Mouse (Mus musculus) testis, adult 2 months (tissue): ENCODE measurements at regions not wholly inside any gene's neighbourhood (a gene's known extent, or its start where the extent isn't known, plus 50 kb on each side); places are given as distances from the start of the nearest gene placed in this dataset.

Experiments
- CTCF ChIP-seq: fragments of 200-500 bp; IDR thresholded peaks from 2 replicates; pipeline ENCODE4 v1.5.1; 2012; ENCODE audit warnings: low read depth, mild to moderate bottlenecking, inconsistent platforms, low read length, moderate library complexity; ENCODE audit not compliant: control insufficient read depth, insufficient read depth, insufficient replicate concordance
- POLR2A ChIP-seq: fragments of 200-500 bp; IDR thresholded peaks from 2 replicates; pipeline ENCODE4 v1.6.1; 2012; ENCODE audit warnings: low read depth, mild to moderate bottlenecking, inconsistent platforms, low read length, moderate library complexity; ENCODE audit not compliant: control insufficient read depth

- TF ChIP-seq CTCF (no peak), POLR2A (no peak)
These were observed 70.7 kb upstream of the Kcng1 start for GRCm38 (mm10) chr2:168352194-168352593.
